Mouse (Mus musculus): ENCODE measurements around the gene Dock10.
A peak's percentile ranks its signal among the peaks of the same experiment; 100 is the strongest.

Dock10 gene

GRCm38 (mm10) chr1:80727403-80727802, 30.9 kb downstream of the Dock10 start:
- DNase-seq, result no peak

- DNase-seq, result peak; percentile 88
These were observed 35.7 kb downstream of the Dock10 start for GRCm38 (mm10) chr1:80722647-80723046.

DNA sequence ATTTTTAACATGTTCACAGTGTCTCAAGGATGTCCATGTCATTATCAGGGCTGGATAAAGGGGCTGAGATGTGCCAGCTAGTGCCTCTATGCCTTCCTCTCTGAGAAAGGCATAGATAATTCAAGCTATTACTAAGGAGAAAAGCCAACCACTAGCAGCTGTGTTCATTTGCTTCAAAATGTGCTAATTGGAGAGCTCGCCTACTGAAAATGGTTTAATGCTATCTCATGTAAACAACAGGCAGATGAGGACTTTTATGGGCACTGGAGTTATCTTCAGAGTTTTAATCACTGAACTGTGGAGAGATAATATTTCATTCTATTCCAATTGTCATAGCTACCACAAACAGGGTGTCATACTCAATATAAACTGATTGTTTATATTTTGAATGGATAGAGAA, 36.3 kb downstream of the Dock10 start:
- no peak for DNase-seq

- DNase-seq, result no peak
These were observed 37.1 kb downstream of the Dock10 start for GRCm38 (mm10) chr1:80721181-80721580.

- DNase-seq, result no peak
These were observed 38.2 kb downstream of the Dock10 start for GRCm38 (mm10) chr1:80720146-80720545.

DNA sequence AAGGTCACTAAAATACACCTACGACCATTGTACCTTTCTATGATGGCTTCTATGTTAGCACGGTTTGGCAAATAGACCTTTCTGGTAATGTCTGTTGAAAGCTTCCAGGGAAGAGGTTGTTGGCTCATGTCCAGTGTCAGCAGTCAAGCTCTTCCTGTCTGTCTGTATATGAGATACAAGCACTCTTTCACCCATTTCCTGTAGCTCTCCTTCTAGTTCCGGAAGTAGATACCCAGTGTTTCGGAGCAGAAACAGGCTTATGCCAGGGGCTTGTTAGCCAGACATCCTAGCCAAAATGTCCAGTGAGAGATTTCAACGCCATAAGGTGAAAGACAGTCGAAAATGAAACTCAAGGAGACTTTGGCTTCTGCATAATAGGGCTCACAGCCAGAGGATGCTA, 38.9 kb downstream of the Dock10 start:
- no peak for DNase-seq

DNA sequence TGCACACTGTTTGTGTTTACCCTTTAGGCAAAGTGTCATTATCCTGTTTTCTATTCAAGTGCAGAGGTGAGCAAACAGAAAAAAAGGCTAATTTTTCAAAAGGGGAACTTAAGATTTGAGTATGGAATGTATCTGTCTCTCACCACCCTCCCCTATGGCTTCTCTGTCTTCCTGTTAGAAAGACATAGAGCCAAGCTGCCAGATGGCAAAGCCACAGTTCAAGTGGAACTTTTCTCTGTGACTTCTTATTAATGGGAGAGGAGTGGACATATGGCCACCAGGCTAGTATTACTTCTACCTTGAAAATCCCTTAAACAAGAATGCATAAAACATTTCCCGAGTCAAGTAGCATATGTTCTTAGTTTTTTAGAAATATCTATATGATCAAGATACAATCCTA, 39.7 kb downstream of the Dock10 start:
- DNase-seq, result no peak

- DNase-seq, result no peak
These were observed 42.4 kb downstream of the Dock10 start for GRCm38 (mm10) chr1:80715917-80716316.

- DNase-seq, result no peak
These were observed 44.4 kb downstream of the Dock10 start for GRCm38 (mm10) chr1:80713920-80714319.

DNA sequence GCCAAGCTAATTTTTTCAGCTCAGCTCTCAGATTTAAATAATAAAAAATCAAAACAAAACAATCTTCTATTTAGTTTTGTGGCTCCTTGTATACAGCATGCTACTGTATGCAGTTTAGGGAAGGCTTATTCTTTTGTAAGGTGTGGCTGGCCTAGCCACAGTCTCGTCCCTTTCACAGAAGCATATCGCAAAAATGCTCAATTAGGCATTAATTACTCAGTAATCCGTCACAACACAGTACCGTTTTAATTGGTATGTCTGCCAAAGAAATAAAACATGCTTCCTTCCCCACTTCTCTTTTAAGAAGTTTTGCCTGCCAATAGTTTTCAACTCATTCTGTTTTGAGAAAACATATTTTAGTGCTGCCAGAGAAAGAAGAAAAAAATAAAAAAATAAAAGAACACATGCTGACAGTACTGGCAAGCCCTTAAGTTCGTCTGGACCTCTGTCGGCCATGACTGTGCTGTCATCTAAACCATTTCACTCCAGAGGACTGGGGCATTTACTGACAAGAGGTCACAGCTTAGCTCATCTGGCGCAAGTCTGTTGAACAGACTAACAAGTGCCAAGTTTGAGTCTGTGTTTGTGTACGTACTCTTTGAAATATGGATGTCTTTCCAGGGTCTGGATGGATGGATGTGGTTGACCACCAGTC, 47.6 kb downstream of the Dock10 start:
- no peak for DNase-seq

DNA sequence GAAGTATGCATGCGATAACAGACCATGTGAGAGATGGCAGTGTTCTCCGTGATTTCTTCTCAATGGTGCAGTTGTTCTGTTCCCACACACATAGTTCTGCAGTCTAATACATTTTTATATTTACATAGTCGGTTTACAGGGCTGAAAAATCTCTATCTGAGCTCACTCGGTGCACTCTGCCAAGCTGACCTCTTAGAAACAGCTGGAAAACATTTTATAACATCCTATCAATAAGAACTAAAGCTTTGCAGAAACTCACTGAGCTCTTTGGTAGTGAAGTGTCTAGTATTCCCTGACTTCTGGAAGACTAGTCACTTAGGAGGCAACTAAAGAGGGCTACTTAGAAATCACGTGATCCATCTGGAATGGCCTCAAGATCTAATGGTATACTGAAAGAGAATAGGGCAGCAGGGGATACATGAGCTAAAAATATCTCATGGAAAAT, 48.2 kb downstream of the Dock10 start:
- DNase-seq, result no peak

- DNase-seq, result no peak
These were observed 49.0 kb downstream of the Dock10 start for GRCm38 (mm10) chr1:80709299-80709698.

GRCm38 (mm10) chr1:80703279-80703678, 55.0 kb downstream of the Dock10 start:
- no peak for DNase-seq

- no peak for DNase-seq
These were observed 82.2 kb downstream of the Dock10 start for GRCm38 (mm10) chr1:80676004-80676673.

DNA sequence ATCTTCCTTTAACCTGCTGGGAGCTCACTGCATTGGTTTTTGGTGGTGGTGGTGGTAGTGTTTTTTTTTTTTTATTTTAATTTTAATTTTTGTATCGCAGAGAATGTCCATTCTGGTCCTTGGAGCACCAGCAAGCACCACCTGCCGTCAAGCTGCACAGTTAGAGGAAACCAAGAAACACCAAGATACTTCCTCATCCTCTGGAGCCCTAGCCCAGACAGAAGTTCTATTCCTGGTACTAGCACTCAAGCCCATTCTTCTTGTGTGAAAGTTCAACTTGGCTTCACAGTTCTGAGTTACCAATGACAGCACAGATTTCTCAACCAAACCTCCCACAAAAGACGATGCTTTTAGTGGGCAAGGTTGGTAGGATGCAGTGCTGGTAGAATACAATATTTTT, 86.6 kb downstream of the Dock10 start:
- no peak for DNase-seq

- no peak for DNase-seq
These were observed 87.3 kb downstream of the Dock10 start for GRCm38 (mm10) chr1:80671056-80671455.

DNA sequence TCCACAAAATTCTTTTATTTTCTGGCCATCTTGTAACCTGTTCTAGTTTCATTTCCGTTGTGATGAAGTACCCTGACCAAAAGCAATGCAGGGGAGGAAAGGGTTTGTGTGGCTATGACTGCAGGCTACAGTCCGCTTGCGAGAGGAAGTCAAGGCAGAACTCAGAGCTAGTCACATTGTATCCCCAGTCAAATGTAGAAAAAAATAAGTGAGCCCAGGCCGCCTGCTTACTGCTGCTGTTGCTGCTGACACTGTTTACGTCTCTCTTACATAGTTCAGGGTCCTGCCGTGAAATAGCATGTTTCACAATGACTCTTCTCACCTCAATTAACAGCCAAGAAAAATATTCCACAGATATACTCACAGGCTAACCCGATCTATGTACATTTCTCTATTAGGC, 87.9 kb downstream of the Dock10 start:
- DNase-seq, result peak; percentile 30

DNA sequence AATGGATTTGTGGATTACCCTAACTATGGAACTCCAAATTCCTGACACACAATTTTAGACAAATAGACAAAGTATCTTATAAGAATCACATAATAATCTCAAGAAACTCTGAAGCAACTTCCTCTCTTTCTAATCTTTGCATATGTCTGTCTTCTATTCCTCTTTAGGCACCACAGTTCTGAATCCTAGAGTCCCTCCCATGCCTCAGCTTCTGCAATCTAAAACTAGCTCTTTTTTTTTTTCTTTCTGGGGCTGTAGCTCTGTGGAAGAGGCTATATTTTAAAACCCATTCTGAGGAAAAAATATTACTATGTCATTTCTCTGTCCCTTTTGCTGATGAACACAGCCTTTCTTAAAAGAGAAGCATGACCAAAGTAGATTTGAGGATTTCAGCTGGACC, 92.6 kb downstream of the Dock10 start:
- DNase-seq, result no peak

DNA sequence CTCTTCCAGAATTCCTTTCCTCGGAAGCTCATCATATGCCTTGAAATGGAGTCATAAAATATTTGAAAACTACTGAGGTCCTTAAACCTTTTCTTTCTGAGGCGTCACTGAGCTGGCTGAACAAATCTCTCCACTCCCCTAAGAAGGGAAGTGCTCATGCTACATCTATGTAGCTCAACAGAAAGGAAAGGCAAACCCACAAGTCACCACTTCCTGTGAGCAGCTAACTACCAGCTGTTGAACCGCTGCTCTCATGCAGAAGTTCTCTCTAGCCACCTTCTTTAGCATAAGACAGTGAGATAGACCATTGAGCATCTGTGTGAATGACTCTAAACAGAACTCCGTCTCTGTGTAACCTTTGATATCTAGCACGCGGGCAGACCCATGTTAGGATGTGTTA, 93.2 kb downstream of the Dock10 start:
- DNase-seq, result peak; percentile 58

DNA sequence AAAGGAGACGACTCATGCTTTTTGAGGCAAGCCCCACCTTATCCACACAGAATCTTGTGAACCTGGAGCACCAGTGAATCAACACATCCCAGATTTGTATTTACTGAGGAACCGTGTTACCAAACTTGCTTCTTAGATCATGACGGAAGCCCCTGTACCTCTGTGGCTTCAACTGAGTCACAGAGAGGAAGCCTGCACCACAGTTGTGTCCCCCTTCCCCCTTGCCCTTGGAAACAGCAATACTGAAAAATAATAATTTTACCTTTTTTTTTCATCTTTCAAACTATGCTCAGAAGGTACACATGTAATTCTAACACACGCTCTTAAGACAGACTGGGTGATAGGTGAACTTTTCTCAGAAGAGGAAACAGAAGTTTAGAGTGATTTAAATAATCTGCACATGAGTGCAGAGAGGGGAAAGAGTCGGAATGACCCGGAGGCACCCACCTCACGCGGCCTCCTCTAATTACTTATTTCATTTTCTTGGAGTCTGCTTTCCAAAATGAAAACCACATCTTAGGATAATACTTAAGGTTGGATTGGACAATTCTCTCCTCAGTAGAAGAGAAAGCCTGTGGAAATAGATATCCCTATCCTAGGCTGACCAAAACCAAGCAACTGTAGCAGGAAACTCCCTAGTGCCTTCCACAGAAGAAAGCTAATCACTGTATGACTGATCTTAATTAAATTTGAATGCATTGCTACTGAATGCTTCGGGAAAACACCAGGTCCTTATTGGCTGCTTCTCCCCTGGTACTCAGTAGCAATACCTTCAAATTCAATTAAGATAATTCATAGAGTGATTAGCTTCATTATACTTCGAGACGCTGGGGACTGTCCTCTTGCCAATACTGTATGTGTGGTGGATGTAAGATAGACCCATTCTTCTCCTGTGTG, 96.6 kb downstream of the Dock10 start:
- DNase-seq, result peak; percentile 32

GRCm38 (mm10) chr1:80659465-80660245, 98.7 kb downstream of the Dock10 start:
- no peak for DNase-seq

- no peak for DNase-seq
These were observed 101.9 kb downstream of the Dock10 start for GRCm38 (mm10) chr1:80656389-80656788.

- peak; percentile 34 for DNase-seq
These were observed 102.5 kb downstream of the Dock10 start for GRCm38 (mm10) chr1:80655854-80656253.

Measured in thymus, postnatal 4 days (tissue).